Mouse (Mus musculus) stomach, postnatal 0 days (tissue): ENCODE results near the gene Phf5a.

Experiments
- CTCF ChIP-seq: IDR thresholded peaks from 2 replicates; pipeline ENCODE4 v1.5.1; 2016; ENCODE audit warnings: antibody characterized with exemption, low read depth, mild to moderate bottlenecking, moderate library complexity
- EP300 ChIP-seq: optimal IDR thresholded peaks from 2 replicates; pipeline ENCODE3; 2016; ENCODE audit warnings: antibody characterized with exemption

DNA sequence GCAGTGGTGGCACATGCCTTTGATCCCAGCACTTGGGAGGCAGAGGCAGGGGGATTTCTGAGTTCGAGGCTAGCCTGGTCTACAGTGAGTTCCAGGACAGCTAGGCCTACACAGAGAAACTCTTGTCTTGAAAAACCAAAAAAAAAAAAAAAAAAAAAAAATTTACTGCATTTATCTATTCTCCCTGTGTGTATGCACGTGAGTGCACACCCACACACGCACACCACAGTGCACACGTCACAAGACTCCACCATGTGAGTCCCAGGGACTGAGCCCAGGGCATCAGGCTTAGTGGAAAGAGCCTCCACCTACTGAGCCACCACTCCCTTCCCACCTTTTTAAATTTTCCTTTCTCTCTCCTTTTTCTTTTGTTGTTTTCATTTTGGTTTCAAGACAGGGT, 41.2 kb downstream of the Phf5a start:
- TF ChIP-seq CTCF (no peak), EP300 (no peak)
